In the genomic region with DNA sequence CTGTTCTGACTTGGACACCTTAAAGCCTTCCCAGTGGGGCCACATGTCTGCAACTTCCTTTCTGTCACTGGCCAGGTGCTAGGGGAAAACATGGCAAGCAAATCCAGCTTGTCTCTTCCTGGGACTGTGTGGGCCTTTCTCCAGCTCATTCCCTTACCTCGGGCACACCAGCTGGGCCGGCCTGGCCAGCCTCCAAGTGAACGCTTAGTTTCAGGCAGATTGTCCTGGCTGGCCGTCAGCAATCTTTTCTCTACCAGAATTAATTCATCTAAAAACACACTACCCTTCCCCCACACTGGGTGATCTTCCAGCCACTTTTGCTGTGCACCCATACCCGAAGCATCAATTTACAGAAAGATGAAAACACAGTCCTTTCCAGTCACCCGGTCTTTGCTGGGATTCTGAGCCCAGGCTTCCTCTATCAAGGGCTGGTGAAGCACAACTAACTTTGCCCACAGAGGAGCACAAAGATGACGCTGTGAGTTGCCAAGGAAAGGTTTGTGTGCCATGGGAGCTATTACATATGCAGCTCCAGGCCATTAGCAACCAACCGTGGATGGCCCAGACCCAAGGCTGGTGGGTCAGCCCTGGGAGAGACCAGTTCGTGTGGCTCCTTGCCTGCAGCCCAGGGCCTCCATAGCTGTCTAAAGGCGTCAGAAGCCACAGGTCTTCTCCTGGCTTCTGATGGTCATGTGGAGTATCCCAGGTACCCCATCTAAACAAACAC, we compare ENCODE assay signal across 7 mouse cellular contexts.
DNase-seq lines count a peak whose midpoint lies in the region; ATAC-seq lines count a peak whose summit lies in the region.

No protein-coding gene starts in this region.

- H3K9ac ChIP-seq in midbrain, embryonic 15.5 days, result no peak overlapping the region

- no peaks in the 10 kb centered on the region for H3K36me3 ChIP-seq in midbrain, embryonic 15.5 days (replicated peaks)

- H3K4me2 ChIP-seq in midbrain, embryonic 15.5 days, result no peak overlapping the region

- peak; percentile 86 for ATAC-seq in midbrain, embryonic 15.5 days (replicated peaks)
- no peak for ATAC-seq in CD4-positive, CD25-positive, alpha-beta regulatory T cell, adult 4 months

- peak overlapping the region; percentile 18 for H3K27ac ChIP-seq in midbrain, embryonic 15.5 days

- no peak overlapping the region for H3K4me3 ChIP-seq in midbrain, embryonic 15.5 days

- H3K27me3 ChIP-seq in midbrain, embryonic 15.5 days (replicated peaks), result no peaks in the 10 kb centered on the region

- no peaks in the 10 kb centered on the region for H3K9me3 ChIP-seq in midbrain, embryonic 15.5 days

- DNase-seq in urinary bladder, postnatal 14 days (ENCODE audit: low spot score), result peak; percentile 49
- DNase-seq in urinary bladder, adult 18-20 months (ENCODE audit: low spot score in 2 of 2), result no peak
- DNase-seq in cerebellum, postnatal 10 days, result peak; percentile 98 to 99
- peak; percentile 30 to 70 for DNase-seq in gastrocnemius, postnatal 4 days (ENCODE audit: low spot score in 2 of 2)
- DNase-seq in layer of hippocampus, adult 9-11 months, result peak; percentile 91

- WGBS in midbrain, embryonic 15.5 days, result 49% methylated on average over 10 of the region's 10 CpGs

- H3K4me1 ChIP-seq in midbrain, embryonic 15.5 days, result peaks cover 22% of the 10 kb centered on the region

Comparison
In these comparisons a context has a peak if more than half of its experiments do, and no peak if none do; other contexts are left out.
1. DNase-seq: peak in urinary bladder, postnatal 14 days (single experiment), cerebellum, postnatal 10 days (2 of 2), gastrocnemius, postnatal 4 days (2 of 2) and layer of hippocampus, adult 9-11 months (single experiment); none in urinary bladder, adult 18-20 months (0 of 2).